Mouse (Mus musculus) gonadal fat pad, adult 2 months (tissue): ENCODE data around the gene Eml3. TPM values are rescaled to one million over a fixed set of nuclear protein-coding genes. Genes with fewer than 3 reads are reported as not detected.
"Not testable (repeated sequence)": the region's sequence is repeated elsewhere in the genome, so short reads cannot be mapped to it uniquely, and the experiment has no call there.

Experiments
- DNase-seq: peaks from one replicate; pipeline ENCODE4 v3.0.0-alpha.2; 2012; ENCODE audit warnings: low read depth
- polyA plus RNA-seq: library from polyadenylated mRNA; depleted of rRNA; stranded (reverse); fragments of >200 nt; gene quantifications from 2 replicates; pipeline ENCODE4 v1.2.3, GENCODE M21; 2012

Gene Eml3
- polyA plus RNA-seq, 1 experiment: 50.5 TPM

GRCm38 (mm10) chr19:8950190-8950589 lies 20.8 kb downstream of the Eml3 start:
- DNase-seq: no peak

DNA sequence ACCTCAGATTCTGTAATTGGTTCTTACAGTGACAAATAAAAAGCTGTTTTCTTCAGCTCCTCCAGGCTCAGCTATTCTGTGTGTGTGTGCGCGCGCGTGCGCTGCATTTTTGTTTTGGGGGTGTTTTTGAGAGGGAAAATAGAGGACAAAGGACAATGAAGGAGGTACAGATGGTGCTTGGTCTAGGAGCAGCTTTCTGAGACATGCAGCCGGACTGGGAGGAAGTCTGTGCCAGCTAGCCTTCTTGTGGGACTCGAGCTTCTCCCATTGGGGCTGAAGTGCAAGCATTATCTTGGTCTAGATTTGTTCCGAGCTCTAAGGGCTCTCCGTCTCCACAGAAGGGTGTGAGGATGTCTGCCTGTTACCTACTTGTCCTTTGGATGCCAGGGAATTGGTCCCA lies 22.9 kb downstream of the Eml3 start:
- DNase-seq: no peak

DNA sequence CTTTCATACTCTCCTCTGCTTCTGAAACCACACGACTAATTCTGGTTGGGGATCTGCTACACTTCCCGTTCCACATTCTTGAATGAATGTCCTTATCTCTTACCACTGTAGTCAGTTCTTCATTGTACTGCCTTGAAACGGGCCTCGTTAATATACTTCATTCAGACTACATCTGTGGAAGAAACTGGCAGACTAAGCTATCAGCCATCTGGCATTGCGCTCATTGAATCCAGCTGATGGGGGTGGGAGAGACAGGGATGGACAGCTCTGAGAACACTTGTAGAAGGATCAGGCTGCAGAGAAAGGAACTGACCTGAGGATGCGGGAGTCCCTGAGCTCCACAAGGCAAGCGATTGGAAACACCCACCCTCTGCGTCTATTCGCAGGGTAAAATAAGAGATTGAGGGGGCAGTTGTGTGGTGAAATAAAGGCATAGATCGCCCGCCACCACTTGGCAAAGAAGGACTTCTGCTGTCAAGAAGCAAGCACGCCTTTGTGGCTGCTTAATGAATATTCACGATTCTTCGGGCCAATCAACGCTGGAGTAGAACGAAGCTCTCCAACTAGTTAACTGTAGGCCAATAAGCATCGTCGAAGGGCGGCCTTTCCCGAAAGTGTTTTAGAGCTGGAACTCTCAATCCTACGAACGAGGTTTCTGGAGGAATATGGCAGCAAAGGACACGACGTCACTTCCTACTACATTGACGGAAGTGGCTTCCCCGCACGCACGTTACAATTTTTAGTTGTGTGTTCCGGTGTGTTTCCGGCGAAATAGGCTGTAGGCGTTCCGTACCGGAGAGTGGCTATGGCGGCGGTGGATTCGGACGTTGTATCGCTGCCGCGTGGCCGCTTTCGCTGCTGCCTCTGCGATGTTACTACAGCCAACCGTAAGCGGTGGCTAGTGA lies 24.0 kb downstream of the Eml3 start, which contains the start of gene Tut1:
Gene Tut1 (plus strand): TSS at position 713 of the 905 bp plus-strand sequence.
- DNase-seq: peak; percentile 85

GRCm38 (mm10) chr19:8954171-8954570 lies 24.8 kb downstream of the Eml3 start:
- DNase-seq: no peak

- DNase-seq: no peak
Measured at GRCm38 (mm10) chr19:8962256-8962655, 32.9 kb downstream of the Eml3 start.

DNA sequence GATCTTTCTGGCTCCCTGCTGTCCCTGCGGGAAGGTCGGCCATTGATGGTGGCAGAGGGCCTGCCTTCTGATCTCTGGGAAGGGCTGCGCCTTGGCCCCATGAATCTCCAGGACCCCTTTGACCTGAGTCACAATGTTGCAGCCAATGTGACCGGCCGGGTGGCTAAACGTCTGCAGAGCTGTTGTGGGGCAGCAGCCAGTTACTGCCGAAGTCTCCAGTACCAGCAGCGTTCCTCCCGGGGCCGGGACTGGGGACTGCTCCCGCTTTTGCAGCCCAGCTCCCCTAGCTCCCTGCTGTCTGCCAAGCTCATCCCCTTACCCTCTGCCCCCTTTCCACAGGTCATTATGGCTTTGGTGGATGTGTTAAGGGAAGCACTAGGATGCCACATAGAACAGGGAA lies 35.7 kb downstream of the Eml3 start:
- no peak for DNase-seq

GRCm38 (mm10) chr19:8965771-8966170 lies 36.4 kb downstream of the Eml3 start:
- no peak for DNase-seq

DNA sequence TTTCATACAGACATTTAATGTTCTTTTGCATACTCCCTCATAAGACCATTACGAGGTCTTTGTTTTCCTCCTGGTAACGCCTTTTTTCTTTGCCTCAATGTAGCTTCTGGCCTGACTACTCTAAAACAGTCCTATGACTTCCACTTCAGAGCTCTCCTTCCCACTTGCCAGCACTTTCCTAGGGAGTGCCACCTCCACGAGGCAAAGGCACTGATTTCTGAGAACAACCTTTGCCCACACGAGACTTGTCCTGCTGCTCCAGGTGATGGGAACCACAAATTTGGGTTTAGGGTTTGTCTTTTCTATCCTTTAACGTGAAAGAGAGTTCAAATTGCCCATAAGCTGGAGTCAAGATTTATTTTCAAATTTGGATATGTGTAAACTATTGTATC lies 36.8 kb downstream of the Eml3 start:
- DNase-seq: no peak

DNA sequence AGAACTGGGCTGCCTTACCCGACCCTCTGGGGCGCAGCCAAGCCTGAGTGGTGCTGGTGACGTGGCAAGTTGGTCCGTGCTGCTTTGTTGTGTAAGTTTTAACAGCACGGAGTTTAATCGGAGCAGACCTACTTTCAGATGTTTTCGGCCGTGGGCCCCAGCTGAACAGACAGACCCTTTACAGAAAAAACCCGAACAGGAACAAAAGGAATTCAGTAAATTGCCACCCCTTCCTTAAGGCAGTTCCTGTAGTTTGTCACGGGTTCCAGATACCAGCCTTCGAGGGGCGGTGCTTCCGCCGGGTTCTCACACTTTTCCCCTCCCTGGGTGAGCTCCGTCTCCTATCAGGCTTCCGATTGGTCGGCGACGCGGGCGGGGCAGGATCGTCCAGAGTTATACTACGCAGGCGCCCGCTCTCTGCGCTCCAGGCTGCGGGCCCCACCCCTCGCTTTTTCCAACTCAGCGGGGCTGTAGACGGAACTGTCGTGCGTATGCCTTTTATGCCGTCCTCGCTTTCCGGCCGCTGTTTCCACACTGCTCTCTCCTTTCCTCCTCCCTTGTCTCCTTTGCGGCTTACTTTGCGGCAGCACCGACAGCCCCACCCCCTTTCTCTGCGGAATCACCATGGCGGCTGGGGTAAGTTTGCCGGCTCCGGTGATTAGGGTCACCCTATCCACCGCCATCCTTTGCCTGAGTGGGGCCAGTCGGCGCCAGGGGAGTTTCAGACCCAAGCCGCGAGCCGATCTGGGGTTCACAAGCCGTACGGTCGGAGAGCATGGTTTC lies 37.4 kb downstream of the Eml3 start, which contains the start of gene Eef1g:
Gene Eef1g (plus strand): TSS at position 452 of the 783 bp plus-strand sequence.
- DNase-seq: peak; percentile 92

DNA sequence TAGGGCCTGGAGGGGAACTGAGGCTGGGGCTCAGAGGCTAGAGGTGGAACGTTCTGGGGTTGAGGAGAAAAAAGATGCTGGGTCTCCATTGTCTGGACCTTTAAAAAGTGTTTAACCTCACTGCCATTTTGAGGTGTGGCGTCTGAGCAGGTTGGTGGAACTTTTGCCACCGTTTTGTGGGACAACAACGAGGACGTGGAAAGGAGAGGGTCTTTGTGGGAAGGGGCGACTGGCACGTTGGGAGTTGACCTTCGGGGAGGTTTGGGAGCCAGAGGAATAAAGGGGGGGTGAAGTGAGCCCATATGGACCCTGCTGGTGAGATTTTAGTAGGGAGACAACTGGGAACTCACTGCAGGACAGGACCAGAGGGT lies 38.0 kb downstream of the Eml3 start:
- no peak for DNase-seq

- DNase-seq: no peak
Measured at GRCm38 (mm10) chr19:8967893-8968292, 38.5 kb downstream of the Eml3 start.

DNA sequence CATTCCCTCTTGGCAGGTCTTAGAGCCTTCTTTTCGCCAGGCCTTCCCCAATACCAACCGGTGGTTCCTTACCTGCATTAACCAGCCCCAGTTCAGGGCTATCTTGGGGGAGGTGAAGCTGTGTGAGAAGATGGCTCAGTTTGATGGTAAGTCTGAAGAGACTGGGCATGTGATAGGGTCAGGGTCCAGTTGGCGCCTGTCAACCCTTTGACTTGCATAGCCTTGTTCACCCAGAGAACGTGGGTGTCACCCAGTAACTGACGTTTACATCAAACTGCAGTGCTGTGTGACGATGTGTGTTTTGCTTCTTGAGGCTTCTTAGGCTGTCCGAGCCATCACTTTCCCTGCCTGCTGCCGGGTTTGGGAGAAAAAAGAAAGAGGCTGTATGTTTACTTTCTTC lies 43.1 kb downstream of the Eml3 start:
- DNase-seq: not testable (repeated sequence)

- DNase-seq: no peak
Measured at GRCm38 (mm10) chr19:8974638-8975037, 45.3 kb downstream of the Eml3 start.

GRCm38 (mm10) chr19:8975491-8975890 lies 46.1 kb downstream of the Eml3 start:
- DNase-seq: no peak

- DNase-seq: no peak
Measured at GRCm38 (mm10) chr19:8976535-8976934, 47.2 kb downstream of the Eml3 start.

DNA sequence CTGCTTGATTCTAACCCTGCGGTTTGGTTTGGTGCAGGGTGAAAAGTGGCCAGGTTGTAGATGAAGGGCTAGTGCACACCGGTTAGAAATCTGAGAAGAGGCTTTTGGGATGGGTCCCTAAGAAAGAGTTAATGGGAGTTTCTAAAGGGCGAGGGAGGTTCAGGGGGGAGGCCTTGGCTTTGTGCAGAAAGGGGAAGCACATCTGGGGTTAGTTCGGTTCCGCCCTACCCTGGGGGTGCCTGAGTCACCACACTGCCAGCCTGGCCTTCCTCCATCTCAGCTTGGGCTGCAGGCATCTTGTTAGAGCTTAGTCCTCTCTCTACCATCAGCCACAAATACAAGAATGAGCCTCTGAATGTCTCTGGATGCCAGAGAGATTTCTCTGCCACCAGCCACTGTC lies 51.4 kb downstream of the Eml3 start:
- no peak for DNase-seq

DNA sequence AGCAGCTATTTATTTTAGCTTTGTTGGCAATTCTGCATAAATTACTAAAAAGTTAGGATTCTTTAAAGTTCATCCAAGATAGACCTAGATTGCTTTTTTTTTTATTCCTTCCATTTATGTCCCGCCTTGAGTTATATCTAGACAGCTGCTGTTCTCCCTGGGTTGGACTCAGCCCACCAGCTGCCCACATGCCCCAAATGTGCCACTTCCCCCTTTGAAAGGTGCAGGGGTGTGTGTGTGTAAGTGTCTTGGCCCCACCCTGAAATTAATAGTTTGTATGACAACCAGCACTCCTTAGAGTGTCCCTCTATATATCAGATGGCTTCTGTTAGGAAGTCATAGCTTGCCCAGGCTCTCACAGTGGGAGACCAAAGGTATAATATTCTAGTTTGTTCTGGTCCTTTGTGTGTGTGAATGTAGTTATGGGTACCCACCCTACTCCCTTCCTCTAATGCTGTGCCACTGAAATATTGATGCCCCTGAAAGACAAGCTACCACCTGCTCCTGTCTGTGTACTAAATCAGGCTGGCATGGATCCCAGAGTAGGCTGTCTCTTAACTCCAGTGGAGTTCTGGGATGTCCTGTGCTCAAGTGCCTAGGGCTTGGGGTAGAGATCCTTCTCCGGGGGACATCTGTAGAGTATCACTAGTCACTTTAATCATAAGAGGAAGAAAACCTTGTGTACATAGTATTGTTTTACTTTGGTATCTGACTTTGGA lies 52.3 kb downstream of the Eml3 start:
- DNase-seq: no peak

GRCm38 (mm10) chr19:8982303-8983149 lies 53.2 kb downstream of the Eml3 start:
- no peak for DNase-seq

DNA sequence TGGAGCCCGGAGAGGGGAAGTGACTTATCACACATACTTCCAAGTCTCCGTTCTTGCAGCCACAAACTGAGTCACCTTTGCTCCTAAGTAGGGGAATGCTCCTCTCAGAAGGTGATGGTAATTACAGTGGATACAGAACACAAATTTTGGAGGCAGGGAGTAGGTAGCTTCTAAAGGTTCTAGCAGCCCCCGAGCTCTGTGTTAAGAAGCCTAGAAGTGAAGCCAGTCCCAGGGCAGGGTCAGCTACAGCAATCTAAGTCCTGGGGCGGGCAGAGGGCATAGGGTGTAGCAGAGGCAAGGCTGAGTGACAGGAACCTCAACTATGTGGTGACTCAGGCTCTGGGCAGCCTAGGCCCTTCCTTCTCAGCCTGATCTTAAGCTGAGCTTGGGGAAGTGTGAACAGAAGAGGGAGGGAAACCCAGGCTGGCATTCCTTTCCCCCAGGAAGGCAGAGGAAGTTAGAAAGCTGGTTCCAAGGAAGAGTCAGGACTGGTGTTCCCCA lies 53.8 kb downstream of the Eml3 start:
- no peak for DNase-seq

DNA sequence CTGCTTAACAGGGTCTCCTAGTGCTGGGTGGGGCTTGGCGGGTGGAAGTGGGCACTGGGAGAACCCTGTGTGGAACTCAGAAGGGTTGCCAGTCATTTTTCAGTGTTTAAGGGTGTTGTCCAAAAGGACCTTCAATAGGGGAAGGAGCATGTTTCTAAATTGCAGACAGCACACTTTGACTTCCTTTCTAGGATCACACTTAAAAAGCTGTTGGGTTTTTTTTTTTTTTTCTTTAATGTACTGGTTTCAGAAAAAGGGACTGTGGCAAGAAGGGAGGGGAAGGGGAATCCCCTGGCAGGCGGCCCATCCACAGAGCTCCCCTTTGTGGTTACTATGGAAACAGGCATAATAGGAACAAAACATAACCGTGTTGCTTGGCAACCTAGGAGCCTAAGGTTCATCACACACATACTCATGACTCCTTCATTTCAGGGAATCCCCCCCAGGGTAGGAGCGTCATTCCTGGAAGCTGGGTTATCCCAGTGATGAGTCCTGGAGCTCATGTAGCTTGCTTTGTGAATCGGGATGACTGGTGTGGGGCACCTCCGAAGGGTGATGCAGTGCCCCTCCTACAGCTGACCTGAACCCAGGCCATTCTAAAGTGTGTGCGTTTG lies 55.0 kb downstream of the Eml3 start:
- DNase-seq: no peak

GRCm38 (mm10) chr19:8985891-8986290 lies 56.5 kb downstream of the Eml3 start:
- DNase-seq: no peak
